Mouse (Mus musculus): Measurements from ENCODE around the gene Map3k7cl. TPM values are rescaled to one million over a fixed set of nuclear protein-coding genes. Genes with fewer than 3 reads are reported as not detected.

Gene Map3k7cl
- total RNA-seq, 2 experiments from 2014 or later, result 5.4 to 10.7 TPM

GRCm38 (mm10) chr16:87569576-87570105 lies 16.5 kb downstream of the Map3k7cl start:
- H3K27ac ChIP-seq, result no peak overlapping the region
- DNase-seq, result peak; percentile 41

GRCm38 (mm10) chr16:87570334-87570733 lies 17.2 kb downstream of the Map3k7cl start:
- no peak for TF ChIP-seq CTCF (IDR thresholded peaks at IDR 0.05)
- intact Hi-C loops (cut with DNase I), result no loop called here
- no peak overlapping the region for H3K4me3 ChIP-seq
- DNase-seq, result no peak
- H3K27ac ChIP-seq, result no peak overlapping the region

More at GRCm38 (mm10) chr16:87569576-87570105, 16.5 kb downstream of the Map3k7cl start:
- intact Hi-C loops (cut with DNase I), result no loop called here
- no peak overlapping the region for H3K4me3 ChIP-seq
- no peak for TF ChIP-seq CTCF (IDR thresholded peaks at IDR 0.05)

- no peak overlapping the region for H3K27ac ChIP-seq
- intact Hi-C loops (cut with DNase I), result no loop called here
Measured at GRCm38 (mm10) chr16:87573409-87573808, 20.3 kb downstream of the Map3k7cl start.

GRCm38 (mm10) chr16:87574160-87574559 lies 21.0 kb downstream of the Map3k7cl start:
- TF ChIP-seq CTCF (IDR thresholded peaks at IDR 0.05), result no peak
- no peak overlapping the region for H3K27ac ChIP-seq
- H3K4me3 ChIP-seq, result no peak overlapping the region
- no peak for DNase-seq
- intact Hi-C loops (cut with DNase I), result loop anchor here (2.0 kb wide), 1 partner anchor 21 kb away; the partner anchor contains the start of gene Map3k7cl

More at GRCm38 (mm10) chr16:87573409-87573808, 20.3 kb downstream of the Map3k7cl start:
- no peak overlapping the region for H3K4me3 ChIP-seq
- TF ChIP-seq CTCF (IDR thresholded peaks at IDR 0.05), result no peak
- no peak for DNase-seq

GRCm38 (mm10) chr16:87575600-87575999 lies 22.5 kb downstream of the Map3k7cl start:
- H3K4me3 ChIP-seq, result no peak overlapping the region
- intact Hi-C loops (cut with DNase I), result loop anchor here (2.0 to 5.0 kb wide), 3 partner anchors 23 to 122 kb away; partner anchors contain the start of genes Bach1 and Map3k7cl
- DNase-seq, result peak; percentile 78
- TF ChIP-seq CTCF (IDR thresholded peaks at IDR 0.05), result no peak
- no peak overlapping the region for H3K27ac ChIP-seq

- Histone ChIP-seq H3K4me3 (no peak overlapping the region), H3K27ac (no peak overlapping the region)
- TF ChIP-seq CTCF (IDR thresholded peaks at IDR 0.05), result peak; percentile 39
- no peak for DNase-seq
- intact Hi-C loops (cut with DNase I), result loop anchor here (5.0 kb wide), 2 partner anchors 72 to 118 kb away; partner anchors contain the start of gene Bach1
Measured at GRCm38 (mm10) chr16:87578881-87579280, 25.8 kb downstream of the Map3k7cl start.

- intact Hi-C loops (cut with DNase I), result loop anchor here (5.0 kb wide), 2 partner anchors 72 to 118 kb away; partner anchors contain the start of gene Bach1
Measured at GRCm38 (mm10) chr16:87579462-87579861, 26.3 kb downstream of the Map3k7cl start.

GRCm38 (mm10) chr16:87582776-87583175 lies 29.6 kb downstream of the Map3k7cl start:
- no peak for DNase-seq
- Histone ChIP-seq H3K4me3 (no peak overlapping the region), H3K27ac (no peak overlapping the region)
- TF ChIP-seq CTCF (IDR thresholded peaks at IDR 0.05), result no peak
- intact Hi-C loops (cut with DNase I), result no loop called here

More at GRCm38 (mm10) chr16:87579462-87579861, 26.3 kb downstream of the Map3k7cl start:
- Histone ChIP-seq H3K27ac (no peak overlapping the region), H3K4me3 (no peak overlapping the region)
- no peak for TF ChIP-seq CTCF (IDR thresholded peaks at IDR 0.05)
- DNase-seq, result no peak

- no peak for DNase-seq
- intact Hi-C loops (cut with DNase I), result no loop called here
- H3K27ac ChIP-seq, result no peak overlapping the region
- H3K4me3 ChIP-seq, result no peak overlapping the region
- peak; percentile 49 for TF ChIP-seq CTCF (IDR thresholded peaks at IDR 0.05)
Measured at GRCm38 (mm10) chr16:87584618-87585017, 31.5 kb downstream of the Map3k7cl start.

GRCm38 (mm10) chr16:87585548-87586262 lies 32.6 kb downstream of the Map3k7cl start:
- Histone ChIP-seq H3K27ac (no peak overlapping the region), H3K4me3 (no peak overlapping the region)
- intact Hi-C loops (cut with DNase I), result no loop called here
- no peak for DNase-seq
- no peak for TF ChIP-seq CTCF (IDR thresholded peaks at IDR 0.05)

- intact Hi-C loops (cut with DNase I), result no loop called here
- Histone ChIP-seq H3K4me3 (no peak overlapping the region), H3K27ac (no peak overlapping the region)
- no peak for DNase-seq
- no peak for TF ChIP-seq CTCF (IDR thresholded peaks at IDR 0.05)
Measured at GRCm38 (mm10) chr16:87587843-87588242, 34.7 kb downstream of the Map3k7cl start.

GRCm38 (mm10) chr16:87594145-87594544 lies 41.0 kb downstream of the Map3k7cl start:
- intact Hi-C loops (cut with DNase I), result no loop called here
- peak; percentile 21 for DNase-seq
- no peak overlapping the region for H3K4me3 ChIP-seq
- no peak overlapping the region for H3K27ac ChIP-seq
- peak; percentile 33; the same call in 1 of the 2 replicates for TF ChIP-seq CTCF (IDR thresholded peaks at IDR 0.05)

GRCm38 (mm10) chr16:87595149-87595548 lies 42.0 kb downstream of the Map3k7cl start:
- Histone ChIP-seq H3K27ac (no peak overlapping the region), H3K4me3 (no peak overlapping the region)
- no peak for DNase-seq
- TF ChIP-seq CTCF (IDR thresholded peaks at IDR 0.05), result no peak
- intact Hi-C loops (cut with DNase I), result no loop called here

All from gastrocnemius, adult 2 months (tissue).